ENCODE assay signal across 15 mouse cellular contexts in the genomic region with DNA sequence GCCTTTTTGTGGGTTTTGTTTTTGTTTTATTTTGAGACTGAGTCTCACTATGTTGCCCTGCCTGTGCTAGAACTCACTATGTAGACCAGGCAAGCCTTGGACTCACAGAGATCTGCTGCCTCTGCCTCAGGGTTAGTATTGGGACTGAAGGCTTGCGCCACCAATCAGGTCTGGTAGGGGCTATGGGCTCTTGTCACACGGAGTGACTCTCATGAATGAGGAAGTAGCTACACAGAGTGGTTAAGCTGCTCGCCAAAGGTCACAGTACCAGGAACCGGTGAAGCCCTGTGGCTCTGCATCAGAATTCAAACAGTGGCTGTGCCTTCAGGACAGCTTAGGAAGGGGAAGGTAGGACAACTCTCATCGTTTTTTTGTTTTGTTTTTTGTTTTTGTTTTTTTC. TPM values are rescaled to one million over a fixed set of nuclear protein-coding genes. Genes with fewer than 3 reads are reported as not detected.
DNase-seq lines count a peak whose midpoint lies in the region; ATAC-seq and TF ChIP-seq lines count a peak whose summit lies in the region.
"Had no signal": no experiment of that assay in that cellular context is flagged by ENCODE, and none has a peak within 500 bp of the region (broad histone marks: within the 10 kb centered on the region; RNA-seq: fewer than 3 reads in every experiment).

No protein-coding gene starts in this region.

- WGBS in liver, adult 2 months, result 60% methylated on average over 5 of the region's 5 CpGs

- TF ChIP-seq POLR2A in liver, adult 2 months (IDR thresholded peaks at IDR 0.05; ENCODE audit: extremely low read depth, insufficient read depth, low read length), result no peak

- H3K4me1 ChIP-seq in liver, adult 2 months (ENCODE audit: control insufficient read depth, insufficient read depth, low read length), result no peaks in the 10 kb centered on the region

- no peaks in the 10 kb centered on the region for H3K27me3 ChIP-seq in liver, adult 2 months (ENCODE audit: control insufficient read depth, insufficient read depth, low read length)
- H3K27me3 ChIP-seq: forebrain, embryonic 12.5 days had no signal

- peak; percentile 98 for ATAC-seq in monocyte, adult 5-6 weeks (replicated peaks; ENCODE audit: insufficient number of reproducible peaks, low FRiP score, low TSS enrichment, poor library complexity, severe bottlenecking)
- ATAC-seq: hindbrain, embryonic 16.5 days had no signal

- no peak overlapping the region for H3K27ac ChIP-seq in liver, adult 2 months (replicated peaks; ENCODE audit: insufficient read depth, low read depth, low read length)
- H3K27ac ChIP-seq: forebrain, embryonic 12.5 days; left cerebral cortex, adult 2 months had no signal

- intact Hi-C loops in left cerebral cortex, postnatal 4 days (cut with DNase I), result no loop called here

- no peak for TF ChIP-seq CTCF in liver, adult 2 months (IDR thresholded peaks at IDR 0.05; ENCODE audit: low read depth, low read length)

- no peaks in the 10 kb centered on the region for H3K79me2 ChIP-seq in liver, adult 2 months (ENCODE audit: control insufficient read depth, insufficient read depth, low read length)

- peak; percentile 72 for DNase-seq in kidney, adult 11 months
- DNase-seq in kidney, adult 18-20 months, result no peak
- DNase-seq in MEL-GATA-1-ER (ENCODE audit: extremely low read depth, low read depth), result peak; percentile 56
- peak; percentile 9 for DNase-seq in liver, adult 2 months (ENCODE audit: extremely low read depth, low read depth, low spot score)
- DNase-seq in left cerebral cortex, postnatal 4 days, result no peak
- no peak for DNase-seq in ovary, postnatal 10 days (ENCODE audit: low spot score)
- DNase-seq in frontal cortex, postnatal 10 days (ENCODE audit: low spot score in 2 of 2), result no peak
- DNase-seq: embryo, embryonic 11 days; lung, embryonic 14.5 days had no signal

- no peaks in the 10 kb centered on the region for H3K36me3 ChIP-seq in liver, adult 2 months (ENCODE audit: control insufficient read depth, insufficient read depth, low read length)
- H3K36me3 ChIP-seq: forebrain, embryonic 12.5 days had no signal

- no peak overlapping the region for H3K9ac ChIP-seq in liver, adult 2 months (ENCODE audit: low read depth, low read length)
- H3K9ac ChIP-seq: forebrain, embryonic 12.5 days; lung, embryonic 14.5 days had no signal

- H3K4me3 ChIP-seq in liver, adult 2 months (ENCODE audit: insufficient read depth, low read depth, low read length), result no peak overlapping the region
- H3K4me3 ChIP-seq: forebrain, embryonic 12.5 days; left cerebral cortex, adult 2 months had no signal

RNA-seq across cellular contexts. Expression of a gene that starts 4.1 kb away (rescaled TPM):
- not detected in 2 replicates for total RNA-seq in liver, adult 2 months (2014; rRNA removed)
- not detected in 2 replicates for polyA plus RNA-seq in liver, adult 2 months (2012; rRNA removed)
- total RNA-seq in monocyte, adult 5-6 weeks (2017), result not detected in 3 replicates
- total RNA-seq in left cerebral cortex, postnatal 4 days (2021), result not detected
- total RNA-seq: left cerebral cortex, adult 2 months had no signal
- polyA plus RNA-seq: C2C12; forebrain, embryonic 12.5 days; hindbrain, embryonic 16.5 days; lung, embryonic 14.5 days; neural tube, embryonic 11.5 days had no signal

RNA-seq across cellular contexts. Expression of a gene that starts 5.7 kb away (rescaled TPM):
- total RNA-seq in liver, adult 2 months (2014; rRNA removed), result 1.6 and 3.3 TPM in 2 replicates
- polyA plus RNA-seq in liver, adult 2 months (2012; rRNA removed), result 5.0 and 5.5 TPM in 2 replicates
- 11.1 to 23.4 TPM (median 17.9 TPM) in 3 replicates for total RNA-seq in monocyte, adult 5-6 weeks (2017)
- total RNA-seq in left cerebral cortex, postnatal 4 days (2021), result 10 to 100 TPM; 36.1 to 36.9 TPM

Comparison
In these comparisons a context has a peak if more than half of its experiments do, and no peak if none do; other contexts are left out.
1. DNase-seq: peak in kidney, adult 11 months (single experiment), MEL-GATA-1-ER (single experiment) and liver, adult 2 months (single experiment); none in kidney, adult 18-20 months (single experiment), left cerebral cortex, postnatal 4 days (single experiment), ovary, postnatal 10 days (single experiment) and frontal cortex, postnatal 10 days (0 of 2).